Mouse (Mus musculus): ENCODE results near the gene Grk2.

DNA sequence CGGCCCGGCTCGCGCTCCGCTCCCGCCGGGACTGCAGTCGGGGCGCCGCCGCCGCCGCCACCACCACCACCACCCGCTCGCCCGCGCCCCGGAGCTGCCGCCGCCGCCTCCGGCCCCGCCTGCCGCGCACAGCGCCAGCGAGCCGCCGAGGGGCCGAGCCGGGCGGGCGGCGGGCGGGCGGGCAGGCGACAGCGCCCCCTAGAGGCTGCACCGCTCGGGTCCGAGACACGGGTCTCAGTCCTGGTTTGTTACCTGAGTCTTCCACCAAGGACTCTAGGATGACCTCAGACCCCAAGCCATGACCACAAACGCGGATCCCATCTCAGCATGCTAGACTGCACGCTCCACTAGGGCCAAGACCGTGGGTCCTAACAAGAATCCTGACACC is at the start of gene Grk2:
- TF ChIP-seq TCF12 (IDR thresholded peaks at IDR 0.05; ENCODE audit: insufficient read depth, poor library complexity, severe bottlenecking), result no peak
- TF ChIP-seq POLR2A (IDR thresholded peaks at IDR 0.05; ENCODE audit: insufficient read length, low read depth), result peak; percentile 36

Data from myocyte (in vitro differentiated cells).